In genomic region chr2:158625231-158625630, GRCm38 (mm10) we compare ENCODE assay signal across 8 mouse cellular contexts. TPM values are rescaled to one million over a fixed set of nuclear protein-coding genes. Genes with fewer than 3 reads are reported as not detected.
DNase-seq lines count a peak whose midpoint lies in the region; ATAC-seq lines count a peak whose summit lies in the region.

No protein-coding gene starts in this region.

- H3K4me1 ChIP-seq in hindbrain, embryonic 15.5 days (replicated peaks) = peaks cover 23% of the 10 kb centered on the region

- peaks cover 20% of the 10 kb centered on the region for H3K36me3 ChIP-seq in hindbrain, embryonic 15.5 days

- DNase-seq in adrenal gland, postnatal 10 days = peak; percentile 53
- DNase-seq in adrenal gland, adult 18-20 months (ENCODE audit: low spot score in 2 of 2) = no peak
- peak; percentile 27 for DNase-seq in spleen, adult 12 weeks (ENCODE audit: low spot score)
- no peak for DNase-seq in spleen, adult 18-20 months
- DNase-seq in lung, postnatal 36 days = peak; percentile 16
- DNase-seq in natural killer cell, adult 2 months (ENCODE audit: low spot score in 2 of 2) = no peak
- no peak for DNase-seq in frontal cortex, postnatal 36 days (ENCODE audit: low spot score in 2 of 2)

- peak overlapping the region; percentile 83 for H3K9ac ChIP-seq in hindbrain, embryonic 15.5 days

- no peaks in the 10 kb centered on the region for H3K9me3 ChIP-seq in hindbrain, embryonic 15.5 days

- peak overlapping the region; percentile 73 for H3K4me2 ChIP-seq in hindbrain, embryonic 15.5 days

- ATAC-seq in hindbrain, embryonic 15.5 days (ENCODE audit: low FRiP score, low read depth) = no peak; the same call in none of the 2 replicates

- WGBS in hindbrain, embryonic 15.5 days = under 1% methylated on average over 40 of the region's 44 CpGs

- peak overlapping the region; percentile 92 for H3K27ac ChIP-seq in hindbrain, embryonic 15.5 days (replicated peaks)

- H3K4me3 ChIP-seq in hindbrain, embryonic 15.5 days = peak overlapping the region; percentile 78

- peaks cover 7% of the 10 kb centered on the region; the same call in 1 of the 2 replicates for H3K27me3 ChIP-seq in hindbrain, embryonic 15.5 days

RNA-seq across cellular contexts. Expression of gene Actr5, which starts 0.5 kb away (rescaled TPM):
- 10 to 100 TPM; 10.7 to 12.7 TPM for total RNA-seq in adrenal gland, postnatal 10 days (2021)
- total RNA-seq in adrenal gland, adult 18-20 months (2021) = 10 to 100 TPM; 11.9 to 12.8 TPM
- 12.0 and 13.1 TPM in 2 replicates for polyA plus RNA-seq in hindbrain, embryonic 15.5 days (2015; fragmentation: Nextera tagmentation; extraction: Ambion mirVana)

RNA-seq across cellular contexts. Expression of gene Slc32a1, which starts 14.7 kb away (rescaled TPM):
- total RNA-seq in adrenal gland, postnatal 10 days (2021) = not detected
- not detected for total RNA-seq in adrenal gland, adult 18-20 months (2021)
- 11.6 and 13.2 TPM in 2 replicates for polyA plus RNA-seq in hindbrain, embryonic 15.5 days (2015; fragmentation: Nextera tagmentation; extraction: Ambion mirVana)

RNA-seq across cellular contexts. Expression of gene Ppp1r16b, which starts 40.0 kb away (rescaled TPM):
- total RNA-seq in adrenal gland, postnatal 10 days (2021) = 10 to 100 TPM; 14.4 to 17.2 TPM
- total RNA-seq in adrenal gland, adult 18-20 months (2021) = 10 to 100 TPM in 1 of 2 experiments, 1 to 10 TPM in 1; 6.9 to 11.5 TPM
- polyA plus RNA-seq in hindbrain, embryonic 15.5 days (2015; fragmentation: Nextera tagmentation; extraction: Ambion mirVana) = 22.1 and 23.4 TPM in 2 replicates

Comparison
In these comparisons a context has a peak if more than half of its experiments do, and no peak if none do; other contexts are left out.
1. DNase-seq: peak in adrenal gland, postnatal 10 days (single experiment), spleen, adult 12 weeks (single experiment) and lung, postnatal 36 days (single experiment); none in adrenal gland, adult 18-20 months (0 of 2), spleen, adult 18-20 months (0 of 2), natural killer cell, adult 2 months (0 of 2) and frontal cortex, postnatal 36 days (0 of 2).